In the genomic region with DNA sequence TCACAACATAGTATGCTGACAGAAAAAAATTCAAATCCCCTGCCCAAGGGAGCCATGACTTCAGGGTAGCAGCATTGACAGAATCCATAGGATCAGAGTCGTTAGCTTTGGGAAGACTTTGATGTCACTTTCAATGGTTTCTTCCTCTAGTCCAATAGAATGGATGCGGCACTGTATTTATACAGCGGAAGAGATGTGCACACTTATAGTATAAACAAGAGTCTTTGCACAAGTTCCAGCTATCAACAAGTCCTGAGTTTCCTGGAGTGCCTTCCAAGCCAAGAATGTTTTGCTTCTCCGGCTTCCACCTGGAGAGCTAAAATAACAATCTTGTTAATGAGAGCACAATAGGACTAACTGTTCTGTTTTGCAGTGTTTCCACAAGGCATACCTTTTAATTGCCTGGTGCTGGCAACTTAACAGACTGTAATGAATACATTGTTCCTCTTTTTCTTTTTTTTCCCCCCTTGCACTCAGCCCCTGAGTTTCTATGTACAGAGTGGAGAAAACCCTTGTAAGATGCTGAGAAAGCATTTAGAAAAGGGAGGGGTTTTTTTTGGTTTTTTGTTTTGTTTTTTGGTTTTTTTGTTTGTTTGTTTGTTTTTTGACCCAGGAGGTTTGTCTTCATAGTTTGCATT, we compare ENCODE assay signal across 10 mouse cellular contexts.
DNase-seq lines count a peak whose midpoint lies in the region; ATAC-seq lines count a peak whose summit lies in the region.
"Had no signal": no experiment of that assay in that cellular context is flagged by ENCODE, and none has a peak within 500 bp of the region (broad histone marks: within the 10 kb centered on the region; RNA-seq: fewer than 3 reads in every experiment).

No protein-coding gene starts in this region.

- no peaks in the 10 kb centered on the region for H3K9me3 ChIP-seq in heart, embryonic 10.5 days
- H3K9me3 ChIP-seq in midbrain, embryonic 13.5 days, result no peaks in the 10 kb centered on the region
- H3K9me3 ChIP-seq in midbrain, embryonic 11.5 days (ENCODE audit: control insufficient read depth, low read length), result no peaks in the 10 kb centered on the region
- no peaks in the 10 kb centered on the region for H3K9me3 ChIP-seq in hindbrain, embryonic 13.5 days
- H3K9me3 ChIP-seq in neural tube, embryonic 14.5 days (ENCODE audit: control insufficient read depth, low read length), result no peaks in the 10 kb centered on the region

- WGBS in heart, embryonic 10.5 days, result 40% methylated on average over 4 of the region's 4 CpGs
- 45% methylated on average over 4 of the region's 4 CpGs for WGBS in midbrain, embryonic 13.5 days
- 49% methylated on average over 4 of the region's 4 CpGs for WGBS in midbrain, embryonic 11.5 days
- 57% methylated on average over 4 of the region's 4 CpGs for WGBS in hindbrain, embryonic 13.5 days
- 63% methylated on average over 4 of the region's 4 CpGs for WGBS in neural tube, embryonic 14.5 days

- H3K27me3 ChIP-seq in heart, embryonic 10.5 days (ENCODE audit: insufficient read depth, poor library complexity, severe bottlenecking), result no peaks in the 10 kb centered on the region
- peaks cover 17% of the 10 kb centered on the region for H3K27me3 ChIP-seq in midbrain, embryonic 13.5 days
- no peaks in the 10 kb centered on the region for H3K27me3 ChIP-seq in midbrain, embryonic 11.5 days (ENCODE audit: control insufficient read depth, insufficient read depth, low read length)
- H3K27me3 ChIP-seq in hindbrain, embryonic 13.5 days, result no peaks in the 10 kb centered on the region
- no peaks in the 10 kb centered on the region for H3K27me3 ChIP-seq in neural tube, embryonic 14.5 days (ENCODE audit: control insufficient read depth, insufficient read depth, low read length)

- no peak overlapping the region for H3K27ac ChIP-seq in heart, embryonic 10.5 days
- no peak overlapping the region for H3K27ac ChIP-seq in midbrain, embryonic 13.5 days
- no peak overlapping the region for H3K27ac ChIP-seq in midbrain, embryonic 11.5 days (ENCODE audit: low read depth, low read length)
- H3K27ac ChIP-seq in hindbrain, embryonic 13.5 days, result no peak overlapping the region
- no peak overlapping the region for H3K27ac ChIP-seq in neural tube, embryonic 14.5 days (ENCODE audit: low read depth, low read length)

- H3K36me3 ChIP-seq in heart, embryonic 10.5 days, result no peaks in the 10 kb centered on the region
- H3K36me3 ChIP-seq in midbrain, embryonic 13.5 days, result no peaks in the 10 kb centered on the region
- no peaks in the 10 kb centered on the region for H3K36me3 ChIP-seq in midbrain, embryonic 11.5 days (ENCODE audit: control insufficient read depth, insufficient read depth, low read length)
- no peaks in the 10 kb centered on the region for H3K36me3 ChIP-seq in hindbrain, embryonic 13.5 days
- no peaks in the 10 kb centered on the region for H3K36me3 ChIP-seq in neural tube, embryonic 14.5 days (ENCODE audit: control insufficient read depth, insufficient read depth, low read length)

- H3K4me1 ChIP-seq in heart, embryonic 10.5 days, result peaks cover 22% of the 10 kb centered on the region; the same call in 1 of the 2 replicates
- peaks cover 23% of the 10 kb centered on the region for H3K4me1 ChIP-seq in midbrain, embryonic 13.5 days (replicated peaks)
- H3K4me1 ChIP-seq in midbrain, embryonic 11.5 days (ENCODE audit: control insufficient read depth, insufficient read depth, low read length), result peaks cover 6% of the 10 kb centered on the region
- H3K4me1 ChIP-seq in hindbrain, embryonic 13.5 days (replicated peaks), result peaks cover 16% of the 10 kb centered on the region; the same call in 1 of the 2 replicates
- H3K4me1 ChIP-seq in neural tube, embryonic 14.5 days (ENCODE audit: control insufficient read depth, insufficient read depth, low read length), result no peaks in the 10 kb centered on the region

- H3K9ac ChIP-seq in midbrain, embryonic 13.5 days (replicated peaks), result 0 out of 2 replicates have a peak overlapping the region, but pooled peaks have one; percentile 14
- H3K9ac ChIP-seq in midbrain, embryonic 11.5 days (ENCODE audit: low read length), result no peak overlapping the region
- no peak overlapping the region for H3K9ac ChIP-seq in hindbrain, embryonic 13.5 days
- H3K9ac ChIP-seq in neural tube, embryonic 14.5 days (replicated peaks; ENCODE audit: low read depth, low read length), result no peak overlapping the region
- H3K9ac ChIP-seq: liver, postnatal 0 days had no signal

- no peak for ATAC-seq in midbrain, embryonic 13.5 days
- no peak for ATAC-seq in midbrain, embryonic 11.5 days (ENCODE audit: low FRiP score)
- no peak for ATAC-seq in hindbrain, embryonic 13.5 days (ENCODE audit: low FRiP score)
- no peak for ATAC-seq in neural tube, embryonic 14.5 days (ENCODE audit: low read depth)
- ATAC-seq: liver, postnatal 0 days had no signal

- H3K4me2 ChIP-seq in midbrain, embryonic 13.5 days (replicated peaks), result peak overlapping the region; percentile 43
- no peak overlapping the region for H3K4me2 ChIP-seq in midbrain, embryonic 11.5 days
- peak overlapping the region; percentile 48 for H3K4me2 ChIP-seq in hindbrain, embryonic 13.5 days
- peak overlapping the region; percentile 29; the same call in 1 of the 2 replicates for H3K4me2 ChIP-seq in neural tube, embryonic 14.5 days (ENCODE audit: low read depth, low read length)

- H3K4me3 ChIP-seq in heart, embryonic 10.5 days, result peak overlapping the region; percentile 47
- H3K4me3 ChIP-seq in midbrain, embryonic 13.5 days (replicated peaks), result peak overlapping the region; percentile 24; the same call in 1 of the 2 replicates
- no peak overlapping the region for H3K4me3 ChIP-seq in midbrain, embryonic 11.5 days (ENCODE audit: low read depth, low read length)
- no peak overlapping the region for H3K4me3 ChIP-seq in hindbrain, embryonic 13.5 days
- H3K4me3 ChIP-seq in neural tube, embryonic 14.5 days (ENCODE audit: low read depth, low read length), result peak overlapping the region; percentile 4; the same call in 1 of the 2 replicates

- DNase-seq in heart, embryonic 10.5 days (ENCODE audit: low spot score), result no peak
- no peak for DNase-seq in heart, adult 9 months (ENCODE audit: low spot score in 2 of 2)
- DNase-seq in midbrain, embryonic 11.5 days (ENCODE audit: low spot score, missing footprints), result no peak
- no peak for DNase-seq in thymus, postnatal 4 days
- no peak for DNase-seq in embryo, embryonic 11 days
- DNase-seq: layer of hippocampus, adult 9-11 months; liver, postnatal 0 days had no signal

Comparison
In these comparisons a context has a peak if more than half of its experiments do, and no peak if none do; other contexts are left out.
1. H3K4me3 ChIP-seq: peak in heart, embryonic 10.5 days (single experiment), midbrain, embryonic 13.5 days (single experiment) and neural tube, embryonic 14.5 days (single experiment); none in midbrain, embryonic 11.5 days (single experiment) and hindbrain, embryonic 13.5 days (single experiment).